Mouse (Mus musculus) ES-E14 (cell line): ENCODE data around the gene Adcy7. TPM values are rescaled to one million over a fixed set of nuclear protein-coding genes. Genes with fewer than 3 reads are reported as not detected.

Experiments used
- DNase-seq: peaks from one replicate; pipeline ENCODE4 v3.0.0-alpha.2; 2013; ENCODE audit warnings: low read depth, low spot score
- H3K27ac ChIP-seq: 2 replicates; pipeline ENCODE4 v1.5.1; 2012; ENCODE audit warnings: low read depth, mild to moderate bottlenecking, low read length, moderate library complexity, mixed read lengths; ENCODE audit not compliant: poor library complexity, insufficient read depth, severe bottlenecking
- H3K36me3 ChIP-seq: 2 replicates; pipeline ENCODE4 v1.6.1; 2012; ENCODE audit warnings: mild to moderate bottlenecking, low read length, moderate library complexity, mixed read lengths; ENCODE audit not compliant: control insufficient read depth, poor library complexity, insufficient read depth, severe bottlenecking
- H3K4me1 ChIP-seq, 2 experiments: fragments of 150-350 bp in 1 of 2; sonication (generic) in 1 of 2; 2 replicates each; pipeline ENCODE4 v1.6.1; 2012; ENCODE audit warnings: low read length in 2 of 2, mild to moderate bottlenecking in 1 of 2, mixed read lengths in 1 of 2; ENCODE audit not compliant: control insufficient read depth in 2 of 2, insufficient read depth in 2 of 2, poor library complexity in 1 of 2
- H3K4me3 ChIP-seq, 2 experiments: fragments of 150-350 bp in 1 of 2; sonication (generic) in 1 of 2; 2 replicates each; pipeline ENCODE4 v1.5.1; 2012; ENCODE audit warnings: low read length in 2 of 2, low read depth in 1 of 2, mild to moderate bottlenecking in 1 of 2, mixed read lengths in 1 of 2; ENCODE audit not compliant: insufficient read depth in 1 of 2, poor library complexity in 1 of 2, severe bottlenecking in 1 of 2
- H3K9ac ChIP-seq: 2 replicates; pipeline ENCODE4 v1.6.1; 2012; ENCODE audit warnings: low read depth, mild to moderate bottlenecking, low read length, mixed read lengths; ENCODE audit not compliant: poor library complexity, insufficient read depth, severe bottlenecking
- H3K9me3 ChIP-seq: fragments of 150-350 bp; sonication (generic); 2 replicates; pipeline ENCODE4 v1.6.1; 2012; ENCODE audit warnings: low read depth, mild to moderate bottlenecking, low read length; ENCODE audit not compliant: control insufficient read depth, insufficient read depth
- CHD2 ChIP-seq: IDR thresholded peaks from 2 replicates; pipeline ENCODE4 v1.6.1; 2014; ENCODE audit warnings: mild to moderate bottlenecking, low read depth, low read length, inconsistent platforms
- HCFC1 ChIP-seq: IDR thresholded peaks from 2 replicates; pipeline ENCODE4 v1.6.1; 2012; ENCODE audit warnings: low read length, inconsistent platforms, borderline replicate concordance; ENCODE audit not compliant: insufficient read depth
- MAFK ChIP-seq: IDR thresholded peaks from 2 replicates; pipeline ENCODE4 v1.6.1; 2014; ENCODE audit warnings: mild to moderate bottlenecking, low read depth, low read length, inconsistent platforms; ENCODE audit not compliant: insufficient read depth
- ZC3H11A ChIP-seq: IDR thresholded peaks from 2 replicates; pipeline ENCODE4 v1.6.1; 2012; ENCODE audit warnings: low read depth, mild to moderate bottlenecking, inconsistent platforms, low read length, borderline replicate concordance
- ZNF384 ChIP-seq: IDR thresholded peaks from 2 replicates; pipeline ENCODE4 v1.6.1; 2012; ENCODE audit warnings: low read depth, low read length, inconsistent platforms
- in situ Hi-C, 2 experiments: fragments of 600-800 bp; cut with MboI; formaldehyde crosslinking; loops; one replicate each; pipeline ENCODE4 v1.15.1; 2025; ENCODE audit warnings: low sequenced_read_pairs in 2 of 2, inconsistent platforms in 1 of 2; ENCODE audit not compliant: unreplicated experiment in 2 of 2
- total RNA-seq: library from RNA; depleted of rRNA; stranded (reverse); fragments of 300-350 nt; gene quantifications from 2 replicates; pipeline ENCODE4 v1.2.3, GENCODE M21; 2012

Gene Adcy7
- total RNA-seq, 1 experiment, result 4.2 TPM

GRCm38 (mm10) chr8:88283243-88284115 lies 11.3 kb downstream of the Adcy7 start:
- in situ Hi-C loops, result no loop called here
- DNase-seq, result no peak
- no peak for TF ChIP-seq ZNF384
- TF ChIP-seq HCFC1, result no peak
- TF ChIP-seq ZC3H11A, result no peak
- TF ChIP-seq CHD2, result no peak
- no peak for TF ChIP-seq MAFK
- H3K4me3 ChIP-seq, result no peak overlapping the region
- H3K36me3 ChIP-seq, result no peaks in the 10 kb centered on the region
- no peak overlapping the region for H3K9ac ChIP-seq
- H3K9me3 ChIP-seq, result no peaks in the 10 kb centered on the region
- no peaks in the 10 kb centered on the region for H3K4me1 ChIP-seq
- H3K27ac ChIP-seq, result no peak overlapping the region

- DNase-seq, result no peak
- Histone ChIP-seq H3K27ac (no peak overlapping the region), H3K9ac (no peak overlapping the region), H3K4me1 (no peaks in the 10 kb centered on the region), H3K4me3 (no peak overlapping the region), H3K9me3 (no peaks in the 10 kb centered on the region), H3K36me3 (no peaks in the 10 kb centered on the region)
- in situ Hi-C loops, result no loop called here
- TF ChIP-seq ZNF384 (no peak), HCFC1 (no peak), MAFK (no peak), ZC3H11A (no peak), CHD2 (no peak)
These were observed 12.5 kb downstream of the Adcy7 start for GRCm38 (mm10) chr8:88284738-88285137.

- H3K4me3 ChIP-seq, result no peak overlapping the region
- H3K36me3 ChIP-seq, result no peaks in the 10 kb centered on the region
- H3K4me1 ChIP-seq, result no peaks in the 10 kb centered on the region
These were observed 13.5 kb downstream of the Adcy7 start for GRCm38 (mm10) chr8:88285469-88286356.

GRCm38 (mm10) chr8:88286421-88286960 lies 14.3 kb downstream of the Adcy7 start:
- Histone ChIP-seq H3K4me1 (no peaks in the 10 kb centered on the region), H3K4me3 (no peak overlapping the region), H3K9ac (no peak overlapping the region), H3K9me3 (no peaks in the 10 kb centered on the region), H3K27ac (no peak overlapping the region; the same call in 1 of the 2 replicates), H3K36me3 (no peaks in the 10 kb centered on the region)
- no peak for DNase-seq
- in situ Hi-C loops, result no loop called here
- no peak for TF ChIP-seq CHD2

More at GRCm38 (mm10) chr8:88285469-88286356, 13.5 kb downstream of the Adcy7 start:
- no peak for DNase-seq
- TF ChIP-seq MAFK, result no peak
- TF ChIP-seq ZNF384, result no peak
- no peak for TF ChIP-seq HCFC1
- TF ChIP-seq CHD2, result no peak
- no peak for TF ChIP-seq ZC3H11A
- in situ Hi-C loops, result no loop called here
- no peaks in the 10 kb centered on the region for H3K9me3 ChIP-seq
- no peak overlapping the region for H3K27ac ChIP-seq
- H3K9ac ChIP-seq, result no peak overlapping the region
